Mouse (Mus musculus): ENCODE data around the gene Usp3.

The Usp3 gene

DNA sequence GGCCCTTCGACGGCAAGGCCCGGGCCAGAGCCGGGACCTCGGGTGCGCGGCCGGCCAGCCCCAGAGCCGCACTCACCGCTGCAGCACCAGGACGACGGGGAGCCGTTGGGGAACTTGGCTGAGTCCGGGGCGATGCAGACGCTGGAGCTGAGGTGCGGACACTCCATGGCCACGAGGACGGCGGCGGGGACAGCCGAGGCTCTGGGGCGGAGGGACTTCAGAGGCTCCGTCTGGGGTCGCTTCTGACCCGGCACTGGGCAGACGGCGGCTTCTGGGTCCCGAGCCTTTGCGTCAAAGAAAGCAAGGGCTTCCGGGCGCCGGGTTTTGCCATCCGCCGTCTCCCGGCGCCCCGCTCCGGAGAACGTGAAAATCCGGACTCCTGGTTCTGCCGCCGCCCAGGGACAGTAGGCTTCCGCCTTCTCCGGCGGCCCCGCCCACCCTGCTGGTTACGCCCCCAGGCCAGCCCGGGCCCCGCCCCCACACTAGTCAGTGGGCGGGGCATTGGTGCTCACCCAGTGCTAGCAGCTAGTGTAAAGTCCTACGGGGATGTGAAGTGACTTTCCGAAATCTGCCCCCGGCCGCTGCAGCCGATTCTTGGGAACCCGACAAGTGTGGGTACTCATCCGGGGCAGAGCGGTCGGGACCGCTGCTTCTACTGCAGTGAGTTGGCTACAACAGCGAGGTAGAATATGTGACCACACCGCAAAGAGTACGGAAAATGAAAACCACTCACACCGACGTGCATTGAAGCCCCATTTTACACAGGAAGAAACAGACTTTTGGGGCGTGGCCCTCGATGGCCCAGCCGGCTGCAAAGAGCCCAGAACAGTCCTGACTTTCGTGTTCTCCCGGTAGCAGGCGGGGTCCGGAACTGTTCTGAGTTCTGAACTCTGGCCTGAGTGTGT, at the start of gene Usp3:
TSS of gene Usp3 (minus strand) at position 435 of the 905 bp plus-strand sequence.
- DNase-seq (ENCODE audit: low read depth): peak; percentile 98

DNA sequence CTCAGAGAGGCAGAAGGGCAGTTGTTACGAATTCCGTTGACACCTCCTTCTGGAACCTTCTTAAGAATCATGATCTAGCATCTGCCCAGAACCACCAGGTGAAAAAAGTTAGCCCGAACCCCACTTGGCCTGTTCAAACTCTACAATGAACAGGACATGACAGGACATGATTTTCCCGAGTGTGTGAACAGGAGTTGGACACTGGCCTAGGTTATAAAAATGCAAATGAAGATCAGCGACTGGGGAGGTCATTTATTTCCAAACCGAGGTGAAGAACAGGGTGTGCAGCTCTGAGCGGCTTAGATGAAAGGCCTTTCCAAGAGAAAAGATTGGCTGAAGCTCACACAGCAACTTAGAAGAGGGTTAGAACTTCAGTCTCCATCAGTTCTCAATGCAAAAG, 47.5 kb upstream of the Usp3 start:
- DNase-seq (ENCODE audit: low read depth): no peak

DNA sequence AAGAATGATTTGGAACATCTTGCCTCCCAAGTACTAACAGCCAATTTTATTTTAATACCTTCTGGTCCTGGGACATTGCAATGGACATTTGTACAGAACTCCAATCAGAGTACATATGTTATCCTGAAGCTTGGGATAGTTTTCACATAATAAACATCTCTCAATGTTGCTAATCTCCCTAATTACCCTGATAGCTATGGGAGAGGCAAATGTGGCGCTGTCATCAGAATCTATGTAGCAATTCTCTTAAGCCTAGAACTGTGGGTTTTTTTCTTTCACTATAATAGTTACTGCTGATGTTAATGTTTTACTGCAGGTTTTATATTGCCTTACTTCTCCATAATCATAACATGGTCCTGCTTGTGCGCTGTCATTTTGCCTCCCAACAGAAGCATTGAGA, 46.7 kb upstream of the Usp3 start:
- no peak for DNase-seq (ENCODE audit: low read depth)

GRCm38 (mm10) chr9:66632441-66632840, 39.5 kb upstream of the Usp3 start:
- DNase-seq (ENCODE audit: low read depth): peak; percentile 51

GRCm38 (mm10) chr9:66630931-66631330, 38.0 kb upstream of the Usp3 start:
- no peak for DNase-seq (ENCODE audit: low read depth)

GRCm38 (mm10) chr9:66626661-66627060, 33.7 kb upstream of the Usp3 start:
- no peak for DNase-seq (ENCODE audit: low read depth)

DNA sequence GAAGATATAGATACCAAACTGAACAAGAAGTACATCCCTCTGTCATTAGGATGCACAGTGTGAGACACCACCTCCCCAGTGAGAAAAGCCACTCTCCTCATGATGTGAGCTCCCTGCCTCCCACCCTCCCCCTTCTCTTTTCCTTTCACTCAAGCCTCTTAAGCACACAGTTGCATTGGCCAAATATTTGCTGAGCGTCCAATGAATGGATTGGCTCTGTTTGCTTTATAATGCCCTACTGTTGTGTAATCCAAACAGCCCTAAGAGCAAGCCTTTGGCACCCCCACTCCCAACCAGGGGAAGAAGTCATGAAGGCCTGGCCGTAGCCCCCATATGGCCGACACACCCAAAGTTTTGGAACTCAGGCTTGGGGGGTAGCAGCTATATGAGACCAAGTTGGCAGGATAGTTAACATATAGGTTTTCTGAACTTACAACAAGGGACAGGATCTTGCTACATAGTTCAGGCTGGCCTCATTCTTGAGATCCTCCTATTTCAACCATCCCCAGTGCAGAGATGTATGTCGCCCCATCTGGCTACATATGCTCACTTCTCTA, 33.1 kb upstream of the Usp3 start:
- DNase-seq (ENCODE audit: low read depth): no peak

DNA sequence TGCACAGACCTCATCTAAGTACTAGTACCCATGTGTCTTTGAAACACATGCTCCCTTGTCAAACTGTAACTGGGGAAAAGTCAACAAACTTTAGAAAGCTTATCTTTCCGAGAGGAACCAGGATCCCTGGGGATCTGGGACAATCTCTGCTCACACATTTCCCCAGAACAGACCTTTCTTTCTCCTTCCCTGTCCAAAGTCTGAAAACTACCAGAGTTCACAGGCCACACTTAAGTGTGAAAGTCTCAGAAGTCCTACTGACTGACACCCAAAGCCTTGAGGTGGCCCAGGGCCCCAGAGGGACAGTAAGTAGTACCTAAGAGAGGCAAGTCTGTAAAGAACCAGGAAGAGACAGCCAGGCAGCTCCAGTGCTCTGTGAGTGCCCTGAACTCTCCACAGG, 31.9 kb upstream of the Usp3 start:
- DNase-seq (ENCODE audit: low read depth): no peak

DNA sequence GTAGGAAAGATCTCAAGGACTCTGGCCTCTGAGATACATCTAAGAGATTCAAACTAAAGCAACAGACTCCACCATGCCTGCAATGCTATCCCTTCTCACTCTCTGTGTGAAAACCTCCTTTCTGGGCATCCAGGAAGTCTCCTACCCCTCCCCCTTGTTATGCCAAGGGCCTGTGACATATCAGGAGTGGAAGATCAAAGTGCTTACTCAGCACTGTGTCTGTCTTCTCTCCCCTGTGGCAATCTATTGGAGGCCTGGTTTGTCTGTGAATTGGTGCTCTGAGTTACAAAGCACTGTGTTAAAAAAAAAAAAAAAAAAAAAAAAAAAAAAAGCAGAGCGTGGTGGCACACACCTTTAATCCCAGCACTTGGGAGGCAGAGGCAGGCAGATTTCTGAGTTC, 30.7 kb upstream of the Usp3 start:
- DNase-seq (ENCODE audit: low read depth): no peak

DNA sequence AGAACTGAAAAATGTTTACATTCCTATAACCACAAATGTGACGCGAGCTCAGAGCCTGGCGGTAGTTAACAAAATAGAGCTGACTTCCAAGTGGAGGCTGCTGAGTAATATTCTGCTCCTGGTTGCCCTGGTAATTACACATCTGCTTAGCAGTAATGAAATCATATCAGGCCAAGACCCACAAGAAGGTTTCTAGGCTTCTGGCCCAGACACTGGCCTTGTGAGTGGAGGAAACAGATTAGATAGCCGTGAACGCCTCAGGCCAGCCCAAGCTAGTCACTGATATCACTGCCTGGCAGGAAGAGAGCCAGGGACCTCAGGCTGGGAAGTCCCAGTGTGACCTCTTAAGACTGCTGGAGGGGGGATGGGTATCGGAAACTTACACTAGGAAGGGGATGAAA, 27.6 kb upstream of the Usp3 start:
- no peak for DNase-seq (ENCODE audit: low read depth)

- no peak for DNase-seq (ENCODE audit: low read depth)
Observed at GRCm38 (mm10) chr9:66620055-66620454, 27.1 kb upstream of the Usp3 start.

DNA sequence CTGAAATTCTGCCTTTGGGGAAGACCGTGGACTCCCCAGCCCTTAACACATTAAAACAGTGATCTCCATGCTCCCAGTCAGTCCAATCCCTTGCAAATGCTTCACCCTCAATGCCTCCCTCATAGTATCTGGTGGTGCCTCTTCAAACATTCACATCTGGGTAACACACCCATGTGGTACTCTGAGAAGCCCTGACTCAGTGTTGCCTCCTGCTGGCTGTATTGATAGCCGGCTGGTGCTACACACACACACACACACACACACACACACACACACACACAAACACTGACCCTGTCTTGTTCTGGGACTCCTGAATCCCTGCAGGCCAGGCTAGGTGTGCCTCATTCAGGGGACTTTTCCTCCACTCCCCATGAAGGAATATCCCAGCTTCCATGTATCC, 24.9 kb upstream of the Usp3 start:
- peak; percentile 48 for DNase-seq (ENCODE audit: low read depth)

GRCm38 (mm10) chr9:66616858-66617257, 23.9 kb upstream of the Usp3 start:
- peak; percentile 45 for DNase-seq (ENCODE audit: low read depth)

GRCm38 (mm10) chr9:66615141-66615540, 22.2 kb upstream of the Usp3 start:
- DNase-seq (ENCODE audit: low read depth): peak; percentile 85

GRCm38 (mm10) chr9:66614547-66614946, 21.6 kb upstream of the Usp3 start:
- DNase-seq (ENCODE audit: low read depth): no peak

GRCm38 (mm10) chr9:66613667-66614066, 20.7 kb upstream of the Usp3 start:
- DNase-seq (ENCODE audit: low read depth): no peak

GRCm38 (mm10) chr9:66611478-66612093, 18.6 kb upstream of the Usp3 start:
- DNase-seq (ENCODE audit: low read depth): peak; percentile 89

DNA sequence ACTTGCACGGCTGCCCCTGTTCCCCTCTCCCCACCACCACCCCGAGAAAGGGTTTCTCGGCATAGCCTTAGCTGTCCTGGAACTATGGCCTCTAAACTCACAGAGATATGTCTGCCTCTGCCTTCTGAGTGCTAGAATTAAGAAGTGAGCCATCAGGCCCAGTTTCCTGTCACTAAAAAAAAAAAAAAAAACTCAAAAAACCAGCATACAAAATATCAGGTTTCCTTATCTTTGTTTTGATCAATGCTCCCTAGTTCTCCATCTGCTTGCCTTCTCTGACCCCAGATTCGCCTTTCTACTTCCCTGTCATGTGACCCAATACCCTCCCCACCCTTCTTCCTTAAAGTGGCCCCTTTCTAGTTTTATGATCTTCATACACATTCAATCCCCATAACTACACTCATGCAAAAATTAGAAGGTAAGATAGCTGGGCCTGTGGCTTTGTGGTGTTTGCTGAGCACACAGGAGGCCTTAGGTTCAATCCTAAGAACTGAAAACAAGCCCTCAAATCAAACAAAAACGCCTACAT, 15.9 kb upstream of the Usp3 start:
- peak; percentile 27 for DNase-seq (ENCODE audit: low read depth)

- no peak for DNase-seq (ENCODE audit: low read depth)
Observed at GRCm38 (mm10) chr9:66606851-66607250, 13.9 kb upstream of the Usp3 start.

GRCm38 (mm10) chr9:66605876-66606750, 13.2 kb upstream of the Usp3 start:
- no peak for DNase-seq (ENCODE audit: low read depth)

DNA sequence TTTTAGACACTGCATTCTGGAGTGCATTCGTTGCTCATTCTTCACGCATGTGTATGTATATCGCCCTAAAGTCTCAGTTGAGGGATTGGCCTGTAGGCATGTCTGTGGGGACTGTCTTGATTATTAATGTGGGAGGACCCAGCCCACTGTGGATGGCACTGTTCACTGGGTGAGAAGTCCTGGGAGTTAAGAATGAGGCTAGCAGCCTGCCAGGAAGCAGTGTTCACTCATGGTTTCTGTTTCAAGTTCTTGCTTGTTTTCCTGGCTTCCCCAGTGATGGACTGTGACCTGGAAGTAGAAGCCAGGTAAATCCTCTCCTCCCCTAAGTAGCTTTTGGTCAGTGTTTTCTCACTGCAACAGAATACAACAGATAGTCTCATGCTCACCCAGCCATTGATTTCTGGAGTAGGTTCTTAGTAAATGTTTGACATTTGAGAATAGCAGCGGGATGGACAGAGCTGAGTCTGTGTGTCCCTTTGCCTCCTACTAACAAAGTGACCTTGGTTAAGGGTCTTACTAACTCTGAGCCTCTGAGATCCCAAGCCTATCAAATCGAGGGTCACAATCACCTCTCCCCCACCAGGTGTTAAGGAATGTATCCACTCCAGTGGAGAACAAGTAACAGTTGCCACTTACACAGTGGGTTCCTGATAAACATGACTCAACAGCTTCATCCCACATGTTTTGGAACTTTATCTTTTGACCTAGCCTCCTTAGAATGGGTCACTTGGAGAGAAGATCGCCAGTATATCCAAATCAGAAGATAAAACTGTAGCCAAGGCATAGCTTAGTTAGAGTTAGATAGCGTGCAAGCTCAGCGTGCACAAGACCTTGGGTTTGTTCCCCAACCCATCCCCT, 11.6 kb upstream of the Usp3 start:
- DNase-seq (ENCODE audit: low read depth): no peak
